Mouse (Mus musculus) MEL (cell line): Measurements from ENCODE around the gene Nos1. TPM values are rescaled to one million over a fixed set of nuclear protein-coding genes. Genes with fewer than 3 reads are reported as not detected.

Source experiments
- DNase-seq: peaks from one replicate; pipeline ENCODE4 v3.0.0; 2011; ENCODE audit warnings: low read depth, low spot score
- H3K27ac ChIP-seq: 2 replicates; pipeline ENCODE4 v1.5.1; 2012; ENCODE audit warnings: low read depth, mild to moderate bottlenecking, control low read depth, low read length, moderate library complexity; ENCODE audit not compliant: control insufficient read depth
- H3K27me3 ChIP-seq, 2 experiments: fragments of 150-350 bp in 1 of 2; sonication (generic) in 1 of 2; 2 replicates each; pipeline ENCODE4 v1.6.1; 2012; ENCODE audit warnings: low read length in 2 of 2, mild to moderate bottlenecking in 2 of 2, improper control_type of control experiment in 1 of 2, moderate library complexity in 1 of 2; ENCODE audit not compliant: insufficient read depth in 2 of 2, control insufficient read depth in 1 of 2
- H3K36me3 ChIP-seq, 2 experiments: 2 replicates each; pipeline ENCODE4 v1.6.1; 2012 to 2014; ENCODE audit warnings: low read length in 2 of 2, improper control_type of control experiment in 1 of 2, inconsistent platforms in 1 of 2, mild to moderate bottlenecking in 1 of 2; ENCODE audit not compliant: insufficient read depth in 2 of 2, control insufficient read depth in 1 of 2
- H3K4me1 ChIP-seq, 2 experiments: fragments of 150-350 bp in 1 of 2; sonication (generic) in 1 of 2; 2 replicates each; pipeline ENCODE4 v1.6.1; 2012; ENCODE audit warnings: low read length in 2 of 2, improper control_type of control experiment in 1 of 2, mild to moderate bottlenecking in 1 of 2; ENCODE audit not compliant: insufficient read depth in 2 of 2, control insufficient read depth in 1 of 2
- H3K4me3 ChIP-seq, 2 experiments: fragments of 150-350 bp in 1 of 2; sonication (generic) in 1 of 2; 2 replicates each; pipeline ENCODE4 v1.5.1; 2012; ENCODE audit warnings: low read depth in 2 of 2, low read length in 2 of 2, mild to moderate bottlenecking in 2 of 2, moderate library complexity in 2 of 2, control low read depth in 1 of 2, improper control_type of control experiment in 1 of 2; ENCODE audit not compliant: control insufficient read depth in 1 of 2, insufficient read depth in 1 of 2
- H3K79me2 ChIP-seq: 2 replicates; pipeline ENCODE4 v1.6.1; 2012; ENCODE audit warnings: mild to moderate bottlenecking, low read length, moderate library complexity; ENCODE audit not compliant: control insufficient read depth, poor library complexity, insufficient read depth
- H3K9ac ChIP-seq: 2 replicates; pipeline ENCODE4 v1.6.1; 2012; ENCODE audit warnings: low read depth, mild to moderate bottlenecking, control low read depth, low read length, moderate library complexity; ENCODE audit not compliant: control insufficient read depth, poor library complexity, severe bottlenecking
- H3K9me3 ChIP-seq: fragments of 150-350 bp; sonication (generic); replicated peaks from 2 replicates; pipeline ENCODE4 v1.6.1; 2012; ENCODE audit warnings: mild to moderate bottlenecking, low read length, improper control_type of control experiment, moderate library complexity; ENCODE audit not compliant: insufficient read depth
- CTCF ChIP-seq, 3 experiments: IDR thresholded peaks in 2 of 3; conservative IDR thresholded peaks in 1 of 3; 2 replicates each; pipeline ENCODE4 v1.5.1; 2011 to 2012; ENCODE audit warnings: low read length in 3 of 3, low read depth in 2 of 3, mild to moderate bottlenecking in 2 of 3, improper control_type of control experiment in 1 of 3, inconsistent platforms in 1 of 3, mixed read lengths in 1 of 3, moderate library complexity in 1 of 3; ENCODE audit not compliant: control insufficient read depth in 1 of 3, insufficient read depth in 1 of 3, poor library complexity in 1 of 3, severe bottlenecking in 1 of 3
- ELF1 ChIP-seq: IDR thresholded peaks from 2 replicates; pipeline ENCODE4 v1.6.1; 2014; ENCODE audit warnings: low read depth, mild to moderate bottlenecking, inconsistent platforms, low read length, improper control_type of control experiment, moderate library complexity
- ETS1 ChIP-seq: IDR thresholded peaks from 2 replicates; pipeline ENCODE4 v1.6.1; 2012; ENCODE audit warnings: low read depth, mild to moderate bottlenecking, inconsistent platforms, low read length, improper control_type of control experiment, moderate library complexity
- GABPA ChIP-seq: IDR thresholded peaks from 2 replicates; pipeline ENCODE4 v1.6.1; 2012; ENCODE audit warnings: low read depth, mild to moderate bottlenecking, inconsistent platforms, low read length, improper control_type of control experiment, moderate library complexity
- GATA1 ChIP-seq: IDR thresholded peaks from 2 replicates; pipeline ENCODE4 v1.6.1; 2011; ENCODE audit warnings: low read depth, low read length, improper control_type of control experiment
- HCFC1 ChIP-seq: IDR thresholded peaks from 2 replicates; pipeline ENCODE4 v1.6.1; 2012; ENCODE audit warnings: low read depth, mild to moderate bottlenecking, inconsistent platforms, low read length, improper control_type of control experiment, moderate library complexity
- MAFK ChIP-seq: IDR thresholded peaks from 2 replicates; pipeline ENCODE4 v1.6.1; 2011; ENCODE audit warnings: low read depth, mild to moderate bottlenecking, low read length, improper control_type of control experiment, borderline replicate concordance
- MAZ ChIP-seq: IDR thresholded peaks from 2 replicates; pipeline ENCODE4 v1.6.1; 2012; ENCODE audit warnings: low read depth, mild to moderate bottlenecking, inconsistent platforms, low read length, improper control_type of control experiment
- NELFE ChIP-seq: IDR thresholded peaks from 2 replicates; pipeline ENCODE4 v1.6.1; 2011; ENCODE audit warnings: low read depth, low read length, improper control_type of control experiment
- NRF1 ChIP-seq: IDR thresholded peaks from 2 replicates; pipeline ENCODE4 v1.6.1; 2014; ENCODE audit warnings: low read depth, mild to moderate bottlenecking, inconsistent platforms, low read length, improper control_type of control experiment, moderate library complexity; ENCODE audit not compliant: poor library complexity, insufficient read depth, severe bottlenecking
- RAD21 ChIP-seq: IDR thresholded peaks from 2 replicates; pipeline ENCODE4 v1.6.1; 2011; ENCODE audit warnings: mild to moderate bottlenecking, low read depth, low read length, improper control_type of control experiment
- SIN3A ChIP-seq: IDR thresholded peaks from 2 replicates; pipeline ENCODE4 v1.6.1; 2012; ENCODE audit warnings: low read length, improper control_type of control experiment, inconsistent platforms
- SMC3 ChIP-seq: IDR thresholded peaks from 2 replicates; pipeline ENCODE4 v1.6.1; 2011; ENCODE audit warnings: low read depth, low read length, improper control_type of control experiment
- TAL1 ChIP-seq: IDR thresholded peaks from 2 replicates; pipeline ENCODE4 v1.6.1; 2012; ENCODE audit warnings: mild to moderate bottlenecking, inconsistent platforms, low read length, moderate library complexity, mixed read lengths
- TCF12 ChIP-seq: IDR thresholded peaks from 2 replicates; pipeline ENCODE4 v1.6.1; 2014; ENCODE audit warnings: low read depth, mild to moderate bottlenecking, inconsistent platforms, low read length, improper control_type of control experiment, moderate library complexity
- UBTF ChIP-seq: IDR thresholded peaks from 2 replicates; pipeline ENCODE4 v1.6.1; 2012; ENCODE audit warnings: low read depth, mild to moderate bottlenecking, inconsistent platforms, low read length, improper control_type of control experiment, moderate library complexity, borderline replicate concordance; ENCODE audit not compliant: insufficient read depth
- USF2 ChIP-seq, 2 experiments: IDR thresholded peaks; 2 replicates each; pipeline ENCODE4 v1.6.1; 2011 to 2012; ENCODE audit warnings: improper control_type of control experiment in 2 of 2, low read length in 2 of 2, borderline replicate concordance in 1 of 2, inconsistent platforms in 1 of 2, low read depth in 1 of 2, mild to moderate bottlenecking in 1 of 2; ENCODE audit not compliant: insufficient read depth in 1 of 2
- ZNF384 ChIP-seq: IDR thresholded peaks from 2 replicates; pipeline ENCODE4 v1.6.1; 2012; ENCODE audit warnings: low read depth, mild to moderate bottlenecking, inconsistent platforms, low read length, improper control_type of control experiment
- polyA plus RNA-seq, 2 experiments: library from polyadenylated mRNA; stranded (reverse) in 1 of 2; unstranded in 1 of 2; fragments of >175 nt in 1 of 2; fragments of >200 nt in 1 of 2; gene quantifications; 2 replicates each; pipeline versions ENCODE4 v1.2.1 to v1.2.4; 2012; ENCODE audit warnings: low replicate concordance in 2 of 2, low read depth in 1 of 2; ENCODE audit not compliant: insufficient read length in 2 of 2, insufficient read depth in 1 of 2, missing spikeins in 1 of 2
- total RNA-seq: library from RNA; depleted of rRNA; stranded (reverse); fragments of 300-350 nt; gene quantifications from 2 replicates; pipeline ENCODE4 v1.2.3, GENCODE M21; 2012

Nos1 gene
- total and polyA plus RNA-seq, 3 experiments, result 0.35 to 1.5 TPM; not detected in 1

DNA sequence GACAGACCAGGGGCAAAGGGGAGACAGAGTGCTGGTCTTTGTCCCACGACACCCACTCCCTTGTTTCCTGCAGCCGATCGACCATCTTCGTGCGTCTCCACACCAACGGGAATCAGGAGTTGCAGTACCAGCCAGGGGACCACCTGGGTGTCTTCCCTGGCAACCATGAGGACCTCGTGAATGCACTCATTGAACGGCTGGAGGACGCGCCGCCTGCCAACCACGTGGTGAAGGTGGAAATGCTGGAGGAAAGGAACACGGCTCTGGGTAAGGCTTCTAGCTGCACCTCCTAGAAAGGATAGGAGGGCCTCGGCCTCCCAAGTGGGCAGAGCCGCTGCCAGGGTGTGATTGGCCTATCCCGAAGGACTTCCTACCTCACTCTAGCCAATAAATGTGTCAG lies 155.5 kb downstream of the Nos1 start:
- H3K4me1 ChIP-seq, result no peaks in the 10 kb centered on the region
- H3K27me3 ChIP-seq, result no peaks in the 10 kb centered on the region
- no peaks in the 10 kb centered on the region for H3K9me3 ChIP-seq
- TF ChIP-seq MAFK (no peak), USF2 (IDR thresholded peaks at IDR 0.05; ENCODE audit: borderline replicate concordance in 1 of 2, insufficient read depth in 1 of 2, low read depth in 1 of 2, low read length in 2 of 2) (no peak), NRF1 (no peak), CTCF (IDR thresholded peaks at IDR 0.05 in 2 of 3, conservative IDR thresholded peaks at IDR 0.05 in 1 of 3; ENCODE audit: control insufficient read depth in 1 of 3, insufficient read depth in 1 of 3, low read depth in 2 of 3, low read length in 3 of 3, poor library complexity in 1 of 3, severe bottlenecking in 1 of 3) (no peak), RAD21 (no peak), MAZ (no peak), HCFC1 (no peak), ETS1 (no peak), TCF12 (no peak), GATA1 (no peak), GABPA (no peak), UBTF (no peak)
- no peak overlapping the region for H3K27ac ChIP-seq
- no peak for DNase-seq
- H3K4me3 ChIP-seq, result no peak overlapping the region
- H3K36me3 ChIP-seq, result no peaks in the 10 kb centered on the region
- H3K9ac ChIP-seq, result no peak overlapping the region
- H3K79me2 ChIP-seq, result no peaks in the 10 kb centered on the region

DNA sequence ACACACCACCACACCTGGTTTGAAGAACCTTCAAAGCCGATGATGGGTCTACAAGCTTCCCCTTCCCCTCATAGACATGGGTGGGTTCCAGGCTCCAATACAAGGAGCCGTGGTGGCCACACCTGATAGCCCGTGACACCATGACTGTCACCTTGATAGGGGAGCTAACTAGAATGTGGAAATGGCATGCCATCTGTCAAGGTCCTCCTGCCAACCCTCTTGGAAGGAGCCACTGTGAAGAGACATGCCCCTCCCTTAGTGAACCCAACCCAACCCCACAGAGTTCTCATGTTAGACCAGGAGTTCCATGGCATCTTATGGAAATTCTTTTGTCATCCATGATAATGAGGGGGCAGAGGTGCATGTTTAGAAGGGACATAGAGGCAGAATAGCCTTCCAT lies 156.4 kb downstream of the Nos1 start:
- Histone ChIP-seq H3K9ac (no peak overlapping the region), H3K9me3 (no peaks in the 10 kb centered on the region), H3K4me1 (no peaks in the 10 kb centered on the region), H3K27ac (no peak overlapping the region), H3K36me3 (no peaks in the 10 kb centered on the region)
- TF ChIP-seq SIN3A (no peak), SMC3 (no peak)
- TF ChIP-seq, all 39 proteins: peak for 0
- Histone ChIP-seq H3K79me2 (no peaks in the 10 kb centered on the region), H3K4me3 (no peak overlapping the region), H3K27me3 (no peaks in the 10 kb centered on the region)
- no peak for DNase-seq

DNA sequence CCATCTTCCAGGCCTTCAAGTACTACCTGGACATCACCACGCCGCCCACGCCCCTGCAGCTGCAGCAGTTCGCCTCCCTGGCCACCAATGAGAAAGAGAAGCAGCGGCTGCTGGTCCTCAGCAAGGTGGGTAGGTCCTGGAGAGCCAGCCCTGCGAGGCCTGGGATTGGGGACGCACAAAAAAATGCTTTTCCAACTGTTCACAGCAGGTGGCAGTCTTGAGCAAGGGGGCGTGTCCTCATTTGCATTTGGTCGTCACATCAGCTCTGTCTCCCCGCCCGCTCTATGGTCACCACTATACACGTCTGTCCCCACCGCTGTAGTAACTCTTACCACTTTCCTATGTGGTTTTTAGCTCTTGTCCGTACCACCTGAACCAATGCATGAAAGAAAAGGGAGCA lies 157.3 kb downstream of the Nos1 start:
- H3K36me3 ChIP-seq, result no peaks in the 10 kb centered on the region
- TF ChIP-seq NELFE, result no peak
- TF ChIP-seq ELF1, result no peak
- no peak for TF ChIP-seq MAFK
- no peak for TF ChIP-seq GABPA
- TF ChIP-seq CTCF (IDR thresholded peaks at IDR 0.05 in 2 of 3, conservative IDR thresholded peaks at IDR 0.05 in 1 of 3; ENCODE audit: control insufficient read depth in 1 of 3, insufficient read depth in 1 of 3, low read depth in 2 of 3, low read length in 3 of 3, poor library complexity in 1 of 3, severe bottlenecking in 1 of 3), result peak; percentile 68 to 82 (median 82)
- TF ChIP-seq TAL1, result no peak
- no peak for TF ChIP-seq ZNF384
- peak; percentile 51 for TF ChIP-seq SMC3
- peak; percentile 86 for DNase-seq

More for the DNA sequence above, 157.3 kb downstream of the Nos1 start:
- peak overlapping the region; percentile 52 for H3K9ac ChIP-seq
- no peaks in the 10 kb centered on the region for H3K79me2 ChIP-seq
- no peaks in the 10 kb centered on the region for H3K4me1 ChIP-seq
- H3K4me3 ChIP-seq, result peak overlapping the region; percentile 35 to 48
- H3K27me3 ChIP-seq, result no peaks in the 10 kb centered on the region
- no peaks in the 10 kb centered on the region for H3K9me3 ChIP-seq
- H3K27ac ChIP-seq, result no peak overlapping the region
